Mouse (Mus musculus) embryonic facial prominence, embryonic 10.5 days (tissue): ENCODE results near the gene Txnrd1. TPM values are rescaled to one million over a fixed set of nuclear protein-coding genes. Genes with fewer than 3 reads are reported as not detected.
A peak's percentile ranks its signal among the peaks of the same experiment; 100 is the strongest.

ENCODE experiments used
- DNase-seq: peaks from one replicate; pipeline ENCODE4 v3.0.0-alpha.2; 2017; ENCODE audit warnings: low spot score
- H3K27ac ChIP-seq: fragments of 300-500 bp; sonication (generic); replicated peaks from 2 replicates; pipeline ENCODE4 v1.5.1; 2016; ENCODE audit warnings: mild to moderate bottlenecking
- H3K27me3 ChIP-seq: fragments of 300-500 bp; sonication (generic); replicated peaks from 2 replicates; pipeline ENCODE4 v1.6.1; 2016; ENCODE audit warnings: low read depth, mild to moderate bottlenecking; ENCODE audit not compliant: poor library complexity, severe bottlenecking
- H3K36me3 ChIP-seq: fragments of 300-500 bp; sonication (generic); replicated peaks from 2 replicates; pipeline ENCODE4 v1.6.1; 2016; ENCODE audit warnings: mild to moderate bottlenecking, moderate library complexity
- H3K4me1 ChIP-seq: fragments of 300-500 bp; sonication (generic); 2 replicates; pipeline ENCODE4 v1.6.1; 2016
- H3K4me3 ChIP-seq: fragments of 300-500 bp; sonication (generic); 2 replicates; pipeline ENCODE4 v1.5.1; 2016; ENCODE audit warnings: mild to moderate bottlenecking, moderate library complexity
- H3K9me3 ChIP-seq: fragments of 300-500 bp; sonication (generic); 2 replicates; pipeline ENCODE4 v1.6.1; 2016; ENCODE audit warnings: mild to moderate bottlenecking
- WGBS: fragments of 180-500 bp; shearing (Covaris S2); methylation state at CpG from one replicate; pipeline ENCODE4 v1.1.7; 2016; 5-methylcytosine and 5-hydroxymethylcytosine counted together
- polyA plus RNA-seq: library from polyadenylated mRNA; unstranded; fragments of >200 nt; fragmentation: Nextera tagmentation; extraction: Ambion mirVana; gene quantifications from 2 replicates; pipeline ENCODE4 v1.2.1, GENCODE M21; 2016

Txnrd1 gene
- polyA plus RNA-seq, 1 experiment from 2014 or later = 169 TPM

- DNase-seq = no peak
- WGBS = 88% methylated on average over 7 of the region's 7 CpGs
- Histone ChIP-seq H3K36me3 (no peaks in the 10 kb centered on the region), H3K27ac (no peak overlapping the region), H3K9me3 (no peaks in the 10 kb centered on the region), H3K4me1 (peaks cover 8% of the 10 kb centered on the region), H3K4me3 (no peak overlapping the region), H3K27me3 (no peaks in the 10 kb centered on the region)
Observed at GRCm38 (mm10) chr10:82908526-82908925, 74.8 kb downstream of the Txnrd1 start.

GRCm38 (mm10) chr10:82909382-82909781 lies 75.6 kb downstream of the Txnrd1 start:
- Histone ChIP-seq H3K4me3 (peak overlapping the region; percentile 32; the same call in 1 of the 2 replicates), H3K9me3 (no peaks in the 10 kb centered on the region), H3K4me1 (peaks cover 8% of the 10 kb centered on the region), H3K27me3 (no peaks in the 10 kb centered on the region), H3K27ac (no peak overlapping the region), H3K36me3 (no peaks in the 10 kb centered on the region)
- DNase-seq = peak; percentile 72
- 16% methylated on average over 9 of the region's 9 CpGs for WGBS

GRCm38 (mm10) chr10:82910198-82910597 lies 76.4 kb downstream of the Txnrd1 start:
- whole genome bisulfite sequencing = 79% methylated on average over 3 of the region's 3 CpGs
- no peak overlapping the region for H3K27ac ChIP-seq
- H3K9me3 ChIP-seq = no peaks in the 10 kb centered on the region
- no peak for DNase-seq
- no peaks in the 10 kb centered on the region for H3K27me3 ChIP-seq
- H3K4me1 ChIP-seq = peaks cover 5% of the 10 kb centered on the region
- H3K4me3 ChIP-seq = no peak overlapping the region
- H3K36me3 ChIP-seq = no peaks in the 10 kb centered on the region

GRCm38 (mm10) chr10:82913238-82913637 lies 79.5 kb downstream of the Txnrd1 start:
- DNase-seq = no peak
- WGBS = 84% methylated on average over 4 of the region's 4 CpGs
- no peak overlapping the region for H3K4me3 ChIP-seq

GRCm38 (mm10) chr10:82913772-82914171 lies 80.0 kb downstream of the Txnrd1 start:
- WGBS = 85% methylated on average over 6 of the region's 6 CpGs
- Histone ChIP-seq H3K9me3 (no peaks in the 10 kb centered on the region), H3K27ac (no peak overlapping the region)

More at GRCm38 (mm10) chr10:82913238-82913637, 79.5 kb downstream of the Txnrd1 start:
- no peaks in the 10 kb centered on the region for H3K27me3 ChIP-seq
- no peaks in the 10 kb centered on the region for H3K36me3 ChIP-seq
- H3K27ac ChIP-seq = no peak overlapping the region
- no peaks in the 10 kb centered on the region for H3K9me3 ChIP-seq
- 0 out of 2 replicates have a peak, but pooled peaks cover 4% of the 10 kb centered on the region for H3K4me1 ChIP-seq

GRCm38 (mm10) chr10:82918675-82919074 lies 84.9 kb downstream of the Txnrd1 start:
- DNase-seq = no peak
- H3K36me3 ChIP-seq = no peaks in the 10 kb centered on the region
- H3K9me3 ChIP-seq = no peaks in the 10 kb centered on the region
- no peak overlapping the region for H3K27ac ChIP-seq
- H3K27me3 ChIP-seq = no peaks in the 10 kb centered on the region
- no peak overlapping the region for H3K4me3 ChIP-seq
- WGBS = 79% methylated on average over 2 of the region's 2 CpGs
- H3K4me1 ChIP-seq = no peaks in the 10 kb centered on the region

More at GRCm38 (mm10) chr10:82913772-82914171, 80.0 kb downstream of the Txnrd1 start:
- Histone ChIP-seq H3K4me3 (no peak overlapping the region), H3K36me3 (no peaks in the 10 kb centered on the region), H3K27me3 (no peaks in the 10 kb centered on the region), H3K4me1 (0 out of 2 replicates have a peak, but pooled peaks cover 4% of the 10 kb centered on the region)
- no peak for DNase-seq

GRCm38 (mm10) chr10:82919404-82919980 lies 85.7 kb downstream of the Txnrd1 start:
- WGBS = 92% methylated on average over 4 of the region's 4 CpGs
- Histone ChIP-seq H3K9me3 (no peaks in the 10 kb centered on the region), H3K27ac (no peak overlapping the region), H3K4me3 (no peak overlapping the region), H3K4me1 (no peaks in the 10 kb centered on the region), H3K27me3 (no peaks in the 10 kb centered on the region), H3K36me3 (no peaks in the 10 kb centered on the region)
- no peak for DNase-seq

- 78% methylated on average over 3 of the region's 3 CpGs for WGBS
- Histone ChIP-seq H3K36me3 (no peaks in the 10 kb centered on the region), H3K27me3 (no peaks in the 10 kb centered on the region)
Observed at GRCm38 (mm10) chr10:82923547-82923946, 89.8 kb downstream of the Txnrd1 start.

GRCm38 (mm10) chr10:82924750-82925149 lies 91.0 kb downstream of the Txnrd1 start:
- H3K27ac ChIP-seq = no peak overlapping the region
- H3K9me3 ChIP-seq = peaks cover 5% of the 10 kb centered on the region; the same call in 1 of the 2 replicates
- H3K4me3 ChIP-seq = no peak overlapping the region
- no peaks in the 10 kb centered on the region for H3K4me1 ChIP-seq
- DNase-seq = no peak
- WGBS = 90% methylated on average over 2 of the region's 2 CpGs
- no peaks in the 10 kb centered on the region for H3K27me3 ChIP-seq
- H3K36me3 ChIP-seq = no peaks in the 10 kb centered on the region

More at GRCm38 (mm10) chr10:82923547-82923946, 89.8 kb downstream of the Txnrd1 start:
- no peak overlapping the region for H3K27ac ChIP-seq
- no peak for DNase-seq
- no peak overlapping the region for H3K4me3 ChIP-seq
- peaks cover 5% of the 10 kb centered on the region; the same call in 1 of the 2 replicates for H3K9me3 ChIP-seq
- no peaks in the 10 kb centered on the region for H3K4me1 ChIP-seq

GRCm38 (mm10) chr10:82925624-82926023 lies 91.9 kb downstream of the Txnrd1 start:
- peaks cover 5% of the 10 kb centered on the region; the same call in 1 of the 2 replicates for H3K9me3 ChIP-seq
- no peak for DNase-seq
- no peaks in the 10 kb centered on the region for H3K27me3 ChIP-seq
- 92% methylated on average over 2 of the region's 2 CpGs for WGBS
- no peak overlapping the region for H3K4me3 ChIP-seq
- H3K27ac ChIP-seq = no peak overlapping the region
- H3K4me1 ChIP-seq = no peaks in the 10 kb centered on the region
- H3K36me3 ChIP-seq = no peaks in the 10 kb centered on the region

GRCm38 (mm10) chr10:82935018-82935633 lies 101.4 kb downstream of the Txnrd1 start:
- Histone ChIP-seq H3K27ac (no peak overlapping the region), H3K27me3 (no peaks in the 10 kb centered on the region), H3K36me3 (no peaks in the 10 kb centered on the region), H3K4me3 (no peak overlapping the region), H3K9me3 (peaks cover 8% of the 10 kb centered on the region; the same call in 1 of the 2 replicates), H3K4me1 (no peaks in the 10 kb centered on the region)
- WGBS = 83% methylated on average over 13 of the region's 13 CpGs
- DNase-seq = no peak

- H3K36me3 ChIP-seq = no peaks in the 10 kb centered on the region
- no peak overlapping the region for H3K27ac ChIP-seq
- 87% methylated on average over 6 of the region's 6 CpGs for WGBS
- no peak overlapping the region for H3K4me3 ChIP-seq
- H3K27me3 ChIP-seq = no peaks in the 10 kb centered on the region
- DNase-seq = no peak
- no peaks in the 10 kb centered on the region for H3K4me1 ChIP-seq
- H3K9me3 ChIP-seq = peaks cover 8% of the 10 kb centered on the region; the same call in 1 of the 2 replicates
Observed at GRCm38 (mm10) chr10:82935774-82936173, 102.0 kb downstream of the Txnrd1 start.
